12 mouse cellular contexts compared by ENCODE assay signal in genomic region chr1:106070814-106071213, GRCm38 (mm10).
DNase-seq lines count a peak whose midpoint lies in the region; ATAC-seq and TF ChIP-seq lines count a peak whose summit lies in the region.
"Had no signal": no experiment of that assay in that cellular context is flagged by ENCODE, and none has a peak within 500 bp of the region (broad histone marks: within the 10 kb centered on the region; RNA-seq: fewer than 3 reads in every experiment).

No protein-coding gene starts in this region.

- ATAC-seq in forebrain, embryonic 12.5 days (ENCODE audit: low FRiP score): peak; percentile 19
- no peak for ATAC-seq in forebrain, postnatal 0 days
- ATAC-seq in kidney, embryonic 16.5 days (ENCODE audit: low FRiP score, low TSS enrichment): 0 out of 2 replicates have a peak, but pooled peaks have one; percentile 17
- ATAC-seq in kidney, embryonic 15.5 days (replicated peaks; ENCODE audit: low FRiP score): no peak
- peak; percentile 20 for ATAC-seq in forebrain, embryonic 15.5 days (replicated peaks)
- 0 out of 2 replicates have a peak, but pooled peaks have one; percentile 8 for ATAC-seq in limb, embryonic 13.5 days (ENCODE audit: low FRiP score, low read depth)

- H3K27ac ChIP-seq in forebrain, embryonic 12.5 days: no peak overlapping the region
- no peak overlapping the region for H3K27ac ChIP-seq in forebrain, postnatal 0 days (ENCODE audit: low read depth, low read length)
- H3K27ac ChIP-seq in kidney, embryonic 16.5 days (ENCODE audit: low read length): no peak overlapping the region
- H3K27ac ChIP-seq in kidney, embryonic 15.5 days: no peak overlapping the region
- H3K27ac ChIP-seq in forebrain, embryonic 15.5 days (replicated peaks): no peak overlapping the region
- H3K27ac ChIP-seq in limb, embryonic 13.5 days: no peak overlapping the region
- H3K27ac ChIP-seq: heart, embryonic 15.5 days; left cerebral cortex, adult 2 months; liver, embryonic 14.5 days had no signal

- H3K4me2 ChIP-seq in forebrain, embryonic 12.5 days: no peak overlapping the region
- H3K4me2 ChIP-seq in forebrain, postnatal 0 days (ENCODE audit: low read depth): no peak overlapping the region
- no peak overlapping the region for H3K4me2 ChIP-seq in kidney, embryonic 16.5 days (replicated peaks; ENCODE audit: low read depth, low read length)
- H3K4me2 ChIP-seq in kidney, embryonic 15.5 days: no peak overlapping the region
- H3K4me2 ChIP-seq in forebrain, embryonic 15.5 days (replicated peaks): no peak overlapping the region
- no peak overlapping the region for H3K4me2 ChIP-seq in limb, embryonic 13.5 days (replicated peaks)
- H3K4me2 ChIP-seq: heart, embryonic 15.5 days had no signal

- WGBS in forebrain, embryonic 12.5 days: 56% methylated on average over 4 of the region's 4 CpGs
- WGBS in forebrain, postnatal 0 days: 57% methylated on average over 4 of the region's 4 CpGs
- WGBS in kidney, embryonic 16.5 days: 60% methylated on average over 4 of the region's 4 CpGs
- WGBS in kidney, embryonic 15.5 days: 61% methylated on average over 4 of the region's 4 CpGs
- WGBS in forebrain, embryonic 15.5 days: 52% methylated on average over 4 of the region's 4 CpGs
- WGBS in limb, embryonic 13.5 days: 66% methylated on average over 4 of the region's 4 CpGs

- no peak overlapping the region for H3K4me3 ChIP-seq in forebrain, embryonic 12.5 days (replicated peaks)
- H3K4me3 ChIP-seq in forebrain, postnatal 0 days (ENCODE audit: low read depth, low read length): no peak overlapping the region
- no peak overlapping the region for H3K4me3 ChIP-seq in kidney, embryonic 16.5 days (ENCODE audit: low read length)
- H3K4me3 ChIP-seq in kidney, embryonic 15.5 days (replicated peaks): no peak overlapping the region
- no peak overlapping the region for H3K4me3 ChIP-seq in forebrain, embryonic 15.5 days
- H3K4me3 ChIP-seq in limb, embryonic 13.5 days: no peak overlapping the region
- H3K4me3 ChIP-seq: heart, embryonic 15.5 days; left cerebral cortex, adult 2 months; myocyte had no signal

- no peak for DNase-seq in forebrain, postnatal 0 days
- no peak for DNase-seq in frontal cortex, postnatal 36 days (ENCODE audit: low spot score in 2 of 2)

- H3K4me1 ChIP-seq in forebrain, embryonic 12.5 days: peaks cover 11% of the 10 kb centered on the region
- H3K4me1 ChIP-seq in forebrain, postnatal 0 days (ENCODE audit: insufficient read depth): no peaks in the 10 kb centered on the region
- H3K4me1 ChIP-seq in kidney, embryonic 16.5 days (ENCODE audit: insufficient read depth, low read length): peaks cover 6% of the 10 kb centered on the region; the same call in 1 of the 2 replicates
- peaks cover 9% of the 10 kb centered on the region for H3K4me1 ChIP-seq in kidney, embryonic 15.5 days
- peaks cover 12% of the 10 kb centered on the region for H3K4me1 ChIP-seq in forebrain, embryonic 15.5 days
- peaks cover 7% of the 10 kb centered on the region; the same call in 1 of the 2 replicates for H3K4me1 ChIP-seq in limb, embryonic 13.5 days

- no peak for TF ChIP-seq CTCF in forebrain, postnatal 0 days (IDR thresholded peaks at IDR 0.05; ENCODE audit: low read depth)

- H3K36me3 ChIP-seq in forebrain, embryonic 12.5 days (replicated peaks): no peaks in the 10 kb centered on the region
- H3K36me3 ChIP-seq in forebrain, postnatal 0 days (ENCODE audit: insufficient read depth): no peaks in the 10 kb centered on the region
- H3K36me3 ChIP-seq in kidney, embryonic 16.5 days (ENCODE audit: insufficient read depth, low read length): no peaks in the 10 kb centered on the region
- no peaks in the 10 kb centered on the region for H3K36me3 ChIP-seq in kidney, embryonic 15.5 days
- H3K36me3 ChIP-seq in forebrain, embryonic 15.5 days: no peaks in the 10 kb centered on the region
- H3K36me3 ChIP-seq in limb, embryonic 13.5 days: no peaks in the 10 kb centered on the region
- H3K36me3 ChIP-seq: heart, embryonic 15.5 days had no signal

- H3K9me3 ChIP-seq in forebrain, embryonic 12.5 days: no peaks in the 10 kb centered on the region
- no peaks in the 10 kb centered on the region for H3K9me3 ChIP-seq in forebrain, postnatal 0 days (ENCODE audit: low read length)
- no peaks in the 10 kb centered on the region for H3K9me3 ChIP-seq in kidney, embryonic 16.5 days (ENCODE audit: low read length)
- no peaks in the 10 kb centered on the region for H3K9me3 ChIP-seq in kidney, embryonic 15.5 days (replicated peaks)
- no peaks in the 10 kb centered on the region for H3K9me3 ChIP-seq in forebrain, embryonic 15.5 days
- H3K9me3 ChIP-seq in limb, embryonic 13.5 days: no peaks in the 10 kb centered on the region
- H3K9me3 ChIP-seq: heart, embryonic 15.5 days had no signal

- no peaks in the 10 kb centered on the region for H3K27me3 ChIP-seq in forebrain, embryonic 12.5 days
- H3K27me3 ChIP-seq in forebrain, postnatal 0 days (ENCODE audit: insufficient read depth, low read length): no peaks in the 10 kb centered on the region
- no peaks in the 10 kb centered on the region for H3K27me3 ChIP-seq in kidney, embryonic 16.5 days (ENCODE audit: insufficient read depth, low read length)
- 0 out of 2 replicates have a peak, but pooled peaks cover 6% of the 10 kb centered on the region for H3K27me3 ChIP-seq in kidney, embryonic 15.5 days
- no peaks in the 10 kb centered on the region for H3K27me3 ChIP-seq in forebrain, embryonic 15.5 days
- H3K27me3 ChIP-seq in limb, embryonic 13.5 days: 0 out of 2 replicates have a peak, but pooled peaks cover 5% of the 10 kb centered on the region
- H3K27me3 ChIP-seq: CH12.LX; heart, embryonic 15.5 days had no signal

- H3K9ac ChIP-seq in forebrain, embryonic 12.5 days: no peak overlapping the region
- no peak overlapping the region for H3K9ac ChIP-seq in forebrain, postnatal 0 days
- no peak overlapping the region for H3K9ac ChIP-seq in kidney, embryonic 16.5 days (replicated peaks; ENCODE audit: low read length)
- no peak overlapping the region for H3K9ac ChIP-seq in kidney, embryonic 15.5 days
- no peak overlapping the region for H3K9ac ChIP-seq in forebrain, embryonic 15.5 days (replicated peaks)
- no peak overlapping the region for H3K9ac ChIP-seq in limb, embryonic 13.5 days
- H3K9ac ChIP-seq: heart, embryonic 15.5 days; liver, embryonic 14.5 days had no signal

Comparison
In these comparisons a context has a peak if more than half of its experiments do, and no peak if none do; other contexts are left out.
1. ATAC-seq: peak in forebrain, embryonic 12.5 days (single experiment), kidney, embryonic 16.5 days (single experiment), forebrain, embryonic 15.5 days (single experiment) and limb, embryonic 13.5 days (single experiment); none in forebrain, postnatal 0 days (single experiment) and kidney, embryonic 15.5 days (single experiment).